14 mouse cellular contexts compared by ENCODE assay signal in genomic region chr5:134640371-134640770, GRCm38 (mm10).
"Had no signal": no experiment of that assay in that cellular context is flagged by ENCODE, and none has a peak within 500 bp of the region (broad histone marks: within the 10 kb centered on the region; RNA-seq: fewer than 3 reads in every experiment).

No protein-coding gene starts in this region.

- DNase-seq: lung, adult 18-20 months; lung, embryonic 14.5 days; lung, postnatal 10 days; lung, postnatal 4 days; midbrain, embryonic 14.5 days; retina, postnatal 1 day; right cerebral cortex, adult 18-20 months; thymus, adult 2 months; thymus, postnatal 25 days; thymus, postnatal 4 days had no signal

- H3K27me3 ChIP-seq: liver, embryonic 15.5 days; neural tube, embryonic 13.5 days; neural tube, embryonic 15.5 days; stomach, embryonic 15.5 days had no signal

- H3K9me3 ChIP-seq: liver, embryonic 15.5 days; neural tube, embryonic 13.5 days; neural tube, embryonic 15.5 days; stomach, embryonic 15.5 days had no signal
